Mouse (Mus musculus) naive thymus-derived CD4-positive, alpha-beta T cell, adult 5 months (primary cell): ENCODE data around the gene Serinc1. TPM values are rescaled to one million over a fixed set of nuclear protein-coding genes. Genes with fewer than 3 reads are reported as not detected.

Source experiments
- polyA plus RNA-seq: library from polyadenylated mRNA; unstranded; fragments of 100-300 nt; shearing (Covaris generic); gene quantifications from one replicate; pipeline ENCODE4 v1.2.1, GENCODE M21; 2017

Serinc1 gene
- 236 TPM for polyA plus RNA-seq

GRCm38 (mm10) chr10:57532218-57533101 lies at the start of gene Serinc1:
TSS of gene Serinc1 (minus strand) at chr10:57532530.

DNA sequence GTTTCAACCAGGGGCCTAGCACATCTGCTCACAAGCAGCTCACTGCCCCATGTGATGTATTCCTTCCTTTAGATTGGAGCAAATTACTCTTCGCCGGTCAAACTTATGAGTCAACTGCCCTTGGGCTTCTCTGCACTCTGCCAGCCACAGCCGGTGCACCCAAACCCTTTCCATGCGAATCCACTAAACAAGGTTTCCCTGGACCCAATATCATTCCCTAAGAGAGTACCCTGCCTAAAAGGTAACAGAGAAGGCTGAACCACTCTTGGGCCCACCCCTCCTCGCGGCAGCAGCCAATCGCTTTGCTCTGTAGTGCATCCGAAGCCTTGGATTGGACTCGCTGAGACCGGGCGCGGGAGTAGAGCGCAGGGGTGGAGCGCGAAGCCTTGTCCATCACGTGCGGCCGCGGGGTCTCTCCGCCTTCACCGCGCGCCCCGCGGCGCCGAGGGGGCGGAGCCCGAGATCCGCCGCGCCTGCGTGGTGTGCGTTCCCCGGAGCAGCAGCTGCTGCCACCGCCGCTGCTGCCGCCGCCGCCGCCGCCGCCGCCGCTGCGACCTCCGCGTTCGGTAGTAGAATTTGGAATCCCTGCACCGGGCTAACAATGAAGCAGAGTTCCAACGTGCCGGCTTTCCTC lies 46.3 kb downstream of the Serinc1 start, which contains the start of gene Hsf2:
TSS of gene Hsf2 (plus strand) at position 478 of the 634 bp plus-strand sequence.

Other genes with a start within 250 kb of the Serinc1 start
- 6.2 TPM for gene Hsf2, start 46.1 kb downstream of the Serinc1 start, polyA plus RNA-seq
- 0.49 TPM for gene Pkib, start 99.5 kb upstream of the Serinc1 start, polyA plus RNA-seq